Mouse (Mus musculus) bone marrow, adult 2 months (tissue): ENCODE results near the gene Ube2e3.

Source experiments
- CTCF ChIP-seq: fragments of 200-500 bp; IDR thresholded peaks from 2 replicates; pipeline ENCODE4 v1.5.1; 2011; ENCODE audit warnings: low read length, control low read depth; ENCODE audit not compliant: control insufficient read depth, insufficient read depth
- POLR2A ChIP-seq: fragments of 200-500 bp; IDR thresholded peaks from 2 replicates; pipeline ENCODE4 v1.6.1; 2011; ENCODE audit warnings: low read depth, mild to moderate bottlenecking, control low read depth, low read length, borderline replicate concordance; ENCODE audit not compliant: control insufficient read depth

- no peak for TF ChIP-seq CTCF
- no peak for TF ChIP-seq POLR2A
Measured at GRCm38 (mm10) chr2:78965396-78965795, 97.5 kb downstream of the Ube2e3 start.
